Mouse (Mus musculus): ENCODE measurements around the gene Slc11a1. TPM values are rescaled to one million over a fixed set of nuclear protein-coding genes. Genes with fewer than 3 reads are reported as not detected.

Gene Slc11a1
- total RNA-seq, 2 experiments from 2014 or later: 2.5 to 3.2 TPM

DNA sequence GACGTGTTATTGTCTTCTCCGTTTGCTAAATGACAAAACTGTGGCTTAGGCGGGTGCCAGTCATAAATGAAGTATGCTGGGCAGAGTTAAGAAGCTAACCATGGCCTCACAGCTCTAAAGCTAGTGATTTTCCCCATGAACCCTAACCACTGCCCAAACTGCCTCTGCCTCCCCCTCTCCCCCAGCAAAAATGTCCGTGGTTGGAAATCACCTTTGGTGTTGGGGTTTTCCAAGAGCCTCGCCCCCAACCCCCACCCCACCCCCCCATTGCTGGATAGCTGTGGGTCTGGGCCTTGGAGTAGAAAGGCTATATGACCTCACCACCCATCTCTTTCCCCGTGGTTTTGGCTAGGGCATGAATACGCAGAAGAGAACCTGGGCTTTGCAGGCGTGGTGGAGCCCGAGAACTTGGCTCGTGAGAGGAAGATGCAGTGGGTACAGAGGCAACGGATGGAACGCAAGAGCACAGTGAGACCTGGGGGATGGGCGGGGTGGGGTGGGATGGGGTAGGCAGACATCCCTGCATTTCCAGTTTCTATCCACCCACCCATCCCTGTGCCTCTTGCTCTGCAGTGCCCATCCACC is 23.7 kb upstream of the Slc11a1 start:
- intact Hi-C loops (cut with DNase I): no loop called here
- DNase-seq (ENCODE audit: low spot score): no peak

DNA sequence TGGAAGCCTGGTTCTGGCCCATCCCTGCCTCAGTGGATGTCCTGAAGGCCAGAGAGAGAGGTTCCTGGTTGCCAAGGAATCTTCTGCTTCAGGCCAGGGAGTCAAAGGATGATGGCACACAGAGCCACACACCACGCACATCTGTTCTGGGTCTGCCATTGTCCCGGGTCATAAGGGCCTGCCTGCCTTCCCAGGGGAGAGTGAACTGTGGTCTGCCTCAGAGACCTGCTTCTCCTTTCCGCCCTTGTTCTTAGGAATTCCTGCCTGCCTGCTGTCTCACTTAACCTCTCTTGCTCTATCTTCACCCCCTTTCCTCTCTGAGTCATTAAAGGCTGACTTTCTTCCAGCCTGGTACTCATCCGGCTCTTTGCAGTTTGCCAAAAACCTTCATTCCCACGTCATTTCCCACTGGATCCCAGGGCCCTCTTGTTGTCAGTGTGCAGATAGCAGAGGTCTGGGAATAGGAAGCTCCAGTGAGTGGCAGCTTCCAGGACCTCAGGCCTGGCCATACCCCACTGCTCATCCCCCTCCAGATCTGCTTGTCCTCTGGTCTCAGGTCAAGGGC is 22.4 kb upstream of the Slc11a1 start:
- intact Hi-C loops (cut with DNase I): no loop called here
- DNase-seq (ENCODE audit: low spot score): no peak

DNA sequence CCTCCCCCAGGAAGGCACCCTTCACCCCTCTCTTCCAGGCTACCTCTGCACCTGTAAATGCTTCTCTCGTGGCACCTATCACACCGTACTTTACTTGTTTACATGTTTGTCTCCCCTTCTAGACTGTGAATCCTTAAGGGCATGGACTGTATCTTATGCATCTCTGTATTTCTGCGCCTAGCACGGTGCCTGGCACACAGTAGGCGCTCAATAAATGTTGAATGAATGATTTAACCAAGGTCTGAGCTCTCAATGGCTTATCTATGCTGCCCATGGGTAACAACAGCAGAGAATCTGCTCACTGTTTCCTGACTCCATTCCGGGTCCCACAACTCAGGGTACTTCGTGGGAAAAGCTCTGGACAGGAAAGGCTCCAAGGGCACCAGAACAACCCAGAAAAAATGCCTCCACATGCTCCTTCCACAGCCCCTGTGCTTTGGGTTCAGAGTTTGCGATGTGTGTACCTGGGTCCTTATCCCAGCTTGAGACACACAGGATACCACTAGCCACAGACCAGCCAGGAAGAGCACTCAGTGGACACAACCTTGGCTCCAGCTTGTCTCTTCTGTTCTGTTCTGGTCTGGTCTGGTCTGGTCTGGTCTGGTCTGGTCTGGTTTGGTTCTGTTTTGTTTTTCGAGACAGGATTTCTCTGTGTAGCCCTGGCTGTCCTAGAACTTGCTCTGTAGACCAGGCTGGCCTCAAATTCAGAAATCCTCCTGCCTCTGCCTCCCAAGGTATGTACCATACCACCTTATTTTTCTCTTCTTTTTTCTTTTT is 21.4 kb upstream of the Slc11a1 start:
- intact Hi-C loops (cut with DNase I): no loop called here
- no peak for DNase-seq (ENCODE audit: low spot score)

DNA sequence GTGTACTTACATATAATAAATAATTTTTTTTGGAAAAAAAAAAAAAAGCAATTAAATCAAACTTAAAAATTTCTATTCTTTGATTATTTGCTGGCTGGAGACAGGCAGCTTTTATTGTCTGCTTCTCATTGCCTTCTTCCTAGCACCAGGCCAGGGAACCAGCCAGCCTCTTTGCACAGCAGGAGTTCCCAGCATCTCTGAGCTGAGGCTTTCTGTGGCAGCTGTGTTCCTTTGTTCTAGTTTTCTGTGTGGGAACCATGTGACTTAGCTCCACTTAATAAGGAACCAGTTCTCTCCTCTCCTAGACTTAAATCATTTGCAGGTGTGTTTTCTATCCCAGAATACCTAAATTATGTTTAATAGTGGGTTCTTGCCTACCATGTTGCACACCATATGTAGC is 17.5 kb upstream of the Slc11a1 start:
- DNase-seq (ENCODE audit: low spot score): no peak
- intact Hi-C loops (cut with DNase I): no loop called here

DNA sequence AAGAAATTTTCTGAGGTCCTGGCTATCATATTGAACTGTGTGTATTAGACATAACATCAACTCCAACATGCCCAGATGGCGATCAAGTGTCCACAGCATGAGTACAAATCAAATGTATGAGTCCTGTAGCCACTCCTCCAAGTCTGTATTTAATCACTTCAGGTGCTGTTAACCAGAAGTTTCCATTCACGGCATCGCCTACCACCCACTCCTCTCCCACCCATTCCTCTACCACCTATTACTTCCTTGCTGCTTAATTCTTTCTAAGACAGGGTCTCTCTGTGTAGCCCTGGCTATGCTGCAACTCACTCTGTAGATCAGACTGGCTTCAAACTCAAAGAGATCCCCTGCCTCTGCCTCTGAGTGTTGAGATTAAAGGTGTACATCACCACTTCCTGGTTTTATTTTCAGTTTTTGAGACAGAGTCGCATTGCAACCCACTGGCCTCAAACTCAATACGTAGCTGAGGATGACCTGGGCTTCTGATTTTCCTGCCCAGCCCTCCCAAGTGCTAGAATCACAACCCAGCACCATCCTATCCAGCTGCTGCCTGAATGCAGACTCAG is 15.0 kb upstream of the Slc11a1 start:
- no peak for DNase-seq (ENCODE audit: low spot score)
- intact Hi-C loops (cut with DNase I): no loop called here

DNA sequence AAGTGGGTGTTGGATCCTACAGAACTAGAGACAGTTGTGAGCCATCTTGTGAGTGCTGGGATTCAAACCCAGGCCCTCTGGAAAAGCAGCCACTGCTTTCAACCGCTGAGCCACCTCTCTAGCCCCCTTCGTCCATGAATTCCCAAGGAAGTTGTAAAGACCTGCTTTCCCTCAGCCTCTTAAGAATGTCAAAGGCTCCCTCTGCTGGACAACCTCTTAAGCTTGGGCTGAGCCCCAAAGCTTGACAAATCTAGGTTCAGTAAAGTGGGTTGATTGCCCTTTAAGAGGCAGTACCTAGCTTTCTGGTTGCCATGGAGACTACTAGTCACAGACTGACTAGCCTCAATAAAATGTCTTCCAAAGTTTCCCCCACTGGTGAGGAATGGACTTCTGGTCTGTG is 13.2 kb upstream of the Slc11a1 start, which contains the start of gene Catip:
Gene Catip (plus strand): TSS at position 297 of the 400 bp plus-strand sequence.
- peak; percentile 58 for DNase-seq (ENCODE audit: low spot score)
- intact Hi-C loops (cut with DNase I): loop anchor here (1.0 to 2.0 kb wide), 3 partner anchors 23 to 157 kb away; no protein-coding TSS in a partner anchor

DNA sequence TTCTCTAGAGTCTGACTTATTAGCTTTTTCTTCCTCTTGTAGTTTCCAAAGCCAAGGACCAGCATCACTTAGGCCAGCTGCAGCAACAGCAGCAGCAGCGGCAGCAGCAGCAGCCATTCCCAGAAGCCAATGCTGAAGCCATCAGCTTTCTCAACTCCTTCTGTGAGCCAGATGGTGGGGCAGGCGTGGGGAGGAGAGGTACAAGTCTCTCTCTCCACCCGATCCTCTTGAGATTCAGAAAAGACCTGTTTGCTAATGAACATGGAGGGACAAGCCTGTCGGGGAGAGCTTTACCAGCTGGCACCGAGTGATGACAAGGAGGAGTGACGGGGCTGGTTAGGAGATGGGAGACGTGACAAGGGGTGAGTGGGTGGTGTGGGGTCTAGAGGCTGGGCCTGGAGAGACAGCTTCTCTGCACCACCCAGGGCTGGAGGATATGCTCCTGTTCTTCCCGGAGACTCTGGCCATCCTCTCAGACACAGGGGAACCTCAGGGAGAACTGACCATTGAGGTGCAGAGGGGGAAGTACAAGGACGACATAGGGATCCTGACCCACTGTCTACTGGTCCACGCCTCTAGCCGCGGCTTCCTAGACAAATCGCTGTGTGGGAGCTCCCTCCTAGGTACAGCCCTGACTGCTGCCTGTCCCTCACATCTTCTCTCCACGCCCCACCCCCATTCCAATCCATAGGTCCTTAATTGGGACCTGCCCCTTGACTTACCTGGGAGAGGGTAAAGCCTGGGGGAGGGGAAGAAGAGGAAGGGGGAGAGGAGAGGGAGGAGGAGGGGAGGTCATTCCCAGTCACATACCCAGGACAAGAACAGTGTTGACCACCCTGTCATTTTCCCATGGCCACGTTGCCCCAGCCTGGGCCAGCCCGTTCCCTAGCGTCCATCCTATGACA is 12.4 kb upstream of the Slc11a1 start:
- intact Hi-C loops (cut with DNase I): loop anchor here (1.0 to 2.0 kb wide), 4 partner anchors 22 to 158 kb away; no protein-coding TSS in a partner anchor
- DNase-seq (ENCODE audit: low spot score): no peak

DNA sequence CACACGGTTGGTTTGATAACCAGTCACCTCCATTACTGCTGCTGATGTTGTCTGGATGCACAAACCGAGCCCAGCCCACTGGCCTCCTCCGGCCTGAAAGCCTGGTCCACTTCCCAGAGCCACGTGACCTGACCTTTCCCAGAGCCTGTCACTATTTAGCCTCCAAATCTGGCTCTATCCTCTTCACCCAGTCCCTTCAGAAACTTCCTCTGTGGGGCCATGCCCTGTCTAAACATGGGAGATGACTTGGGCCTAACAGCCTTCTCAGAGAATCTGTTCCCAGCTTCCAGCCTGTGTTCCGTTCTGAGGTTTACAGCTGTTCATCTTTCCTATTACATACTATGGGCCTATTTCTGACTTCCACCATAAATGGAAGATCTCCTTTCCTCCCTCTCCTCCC is 11.6 kb upstream of the Slc11a1 start:
- intact Hi-C loops (cut with DNase I): loop anchor here (1.0 to 2.0 kb wide), 3 partner anchors 21 to 159 kb away; no protein-coding TSS in a partner anchor
- DNase-seq (ENCODE audit: low spot score): no peak

DNA sequence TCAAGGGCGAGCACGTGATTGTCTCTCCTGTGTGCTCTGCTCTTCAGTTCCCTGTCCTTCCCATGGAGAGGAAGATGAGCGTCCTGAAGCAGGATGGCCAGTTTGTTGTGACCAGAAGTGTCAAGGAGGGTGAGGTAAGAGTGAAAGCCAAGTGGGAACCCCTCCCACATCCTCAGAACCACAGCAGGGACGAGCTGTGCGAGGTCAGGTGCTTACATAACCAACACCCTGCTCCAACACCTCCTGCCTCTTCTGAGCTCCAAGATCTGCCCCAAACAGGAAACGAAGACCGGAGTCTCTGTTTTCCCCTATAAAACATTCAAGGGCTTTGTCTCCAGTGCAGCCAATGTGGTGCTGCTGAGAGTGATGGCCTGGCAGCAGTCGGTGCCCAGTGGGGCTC is 10.7 kb upstream of the Slc11a1 start:
- no peak for DNase-seq (ENCODE audit: low spot score)
- intact Hi-C loops (cut with DNase I): no loop called here

DNA sequence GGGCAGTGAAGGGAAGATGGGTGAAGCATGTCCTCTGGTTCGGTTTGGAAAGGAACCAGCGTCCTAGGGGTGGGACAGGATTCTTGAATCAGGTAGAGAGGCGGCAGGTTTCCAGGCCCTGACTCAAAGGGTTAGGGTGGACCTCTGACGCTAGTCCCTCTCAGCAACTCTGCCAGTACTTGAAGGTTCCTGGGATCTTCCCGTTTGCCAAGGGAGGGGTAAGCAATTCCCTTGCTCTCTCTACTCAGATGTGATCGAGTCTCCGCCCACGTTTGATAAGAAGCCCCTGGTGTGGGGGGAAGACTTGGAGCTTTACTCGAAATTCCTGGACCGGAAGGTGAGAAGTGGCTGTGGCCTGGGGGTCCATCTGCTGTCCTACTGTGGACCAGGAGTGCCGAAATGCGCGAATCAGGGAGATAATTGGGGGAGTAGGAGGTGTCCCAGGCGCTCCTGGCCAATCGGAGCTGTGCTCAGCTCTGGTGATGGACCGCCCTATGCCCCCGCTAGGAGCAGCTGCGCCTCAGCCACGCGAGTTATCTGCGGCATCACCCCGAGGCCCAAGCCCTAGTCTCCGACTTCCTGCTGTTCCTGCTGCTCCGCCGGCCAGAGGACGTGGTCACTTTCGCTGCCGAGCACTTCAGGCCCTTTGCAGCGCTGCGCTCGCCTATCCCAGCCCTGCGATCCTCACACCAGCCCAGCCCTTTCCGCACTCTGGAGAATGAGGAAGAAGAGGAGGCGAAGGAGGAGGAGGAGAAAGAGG is 6.9 kb upstream of the Slc11a1 start:
- peak; percentile 68 for DNase-seq (ENCODE audit: low spot score)
- intact Hi-C loops (cut with DNase I): no loop called here

DNA sequence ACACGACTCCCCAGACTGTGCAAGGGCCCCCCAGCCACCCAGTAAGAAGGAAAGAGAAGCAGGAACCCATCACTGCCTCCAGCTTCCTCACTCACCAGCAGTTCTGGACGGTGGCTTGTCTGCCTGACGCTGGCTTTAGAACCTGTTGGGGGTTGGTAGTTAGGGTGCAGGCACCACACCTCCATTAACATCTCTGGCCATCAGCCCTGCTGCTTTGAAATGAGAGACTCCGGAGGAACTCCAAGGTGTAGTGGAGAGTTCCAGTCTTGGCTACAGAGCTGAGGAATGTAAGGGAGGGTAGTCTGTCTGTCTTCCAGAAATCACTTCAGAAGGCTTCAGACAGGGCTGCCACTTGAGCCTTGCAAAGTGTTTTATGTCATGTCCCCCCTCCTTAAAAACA is 5.0 kb upstream of the Slc11a1 start:
- intact Hi-C loops (cut with DNase I): no loop called here
- no peak for DNase-seq (ENCODE audit: low spot score)

DNA sequence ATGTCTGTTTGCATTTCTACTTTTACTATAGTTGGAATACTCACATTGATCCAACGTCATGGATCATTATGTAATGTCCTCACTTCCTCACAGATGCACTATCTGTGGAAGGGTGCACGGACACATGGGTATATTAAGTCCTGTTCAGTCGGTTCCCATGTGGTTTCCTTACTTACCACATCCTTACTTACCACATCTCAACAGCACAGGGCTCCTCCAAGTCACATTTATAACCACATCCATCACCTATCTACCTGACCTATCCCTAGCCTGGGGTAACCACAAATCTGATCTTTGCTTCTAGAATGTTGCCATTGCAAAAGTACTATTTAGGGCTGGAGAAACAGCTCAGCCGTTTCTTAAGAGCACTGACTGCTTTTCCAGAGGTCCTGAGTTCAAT is 1.6 kb upstream of the Slc11a1 start:
- DNase-seq (ENCODE audit: low spot score): no peak
- intact Hi-C loops (cut with DNase I): no loop called here

DNA sequence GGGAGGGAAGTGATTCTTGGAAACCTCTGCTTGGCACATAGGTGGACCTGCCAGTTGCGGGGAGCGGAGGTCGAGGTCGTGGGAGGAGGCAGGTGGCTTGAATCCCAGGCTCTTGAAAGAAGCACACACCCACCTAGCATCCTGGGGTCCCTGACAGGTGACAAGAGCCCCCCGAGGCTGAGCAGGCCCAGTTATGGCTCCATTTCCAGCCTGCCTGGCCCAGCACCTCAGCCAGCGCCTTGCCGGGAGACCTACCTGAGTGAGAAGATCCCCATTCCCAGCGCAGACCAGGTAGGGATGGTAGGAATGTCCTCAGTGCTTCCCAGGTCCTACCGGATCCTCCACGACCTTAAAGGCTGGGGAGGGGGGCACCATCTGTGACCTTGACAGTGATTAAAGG is 566 bp downstream of the Slc11a1 start:
- intact Hi-C loops (cut with DNase I): no loop called here

DNA sequence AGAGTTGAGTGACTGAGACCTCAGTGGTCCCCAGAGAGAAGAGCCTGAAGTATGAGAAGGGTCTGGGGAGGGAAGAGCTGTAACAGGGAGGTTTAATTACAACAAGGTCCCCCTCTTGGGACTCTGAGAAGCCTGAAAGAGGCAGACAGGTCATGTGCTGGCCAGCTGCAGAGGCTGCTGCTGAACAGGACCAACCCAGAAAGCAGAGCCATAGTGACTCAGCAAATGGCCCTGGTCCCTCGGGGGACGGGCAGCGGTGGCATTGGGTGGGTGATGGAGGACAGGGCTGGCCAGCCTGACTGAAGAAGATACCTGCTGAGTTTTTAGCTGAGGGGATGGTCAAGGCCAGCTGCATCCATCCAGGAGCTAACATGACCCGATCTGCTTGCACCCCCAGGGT is 1.4 kb downstream of the Slc11a1 start:
- intact Hi-C loops (cut with DNase I): no loop called here
- DNase-seq (ENCODE audit: low spot score): no peak

More for the DNA sequence above, 566 bp downstream of the Slc11a1 start:
- DNase-seq (ENCODE audit: low spot score): no peak

DNA sequence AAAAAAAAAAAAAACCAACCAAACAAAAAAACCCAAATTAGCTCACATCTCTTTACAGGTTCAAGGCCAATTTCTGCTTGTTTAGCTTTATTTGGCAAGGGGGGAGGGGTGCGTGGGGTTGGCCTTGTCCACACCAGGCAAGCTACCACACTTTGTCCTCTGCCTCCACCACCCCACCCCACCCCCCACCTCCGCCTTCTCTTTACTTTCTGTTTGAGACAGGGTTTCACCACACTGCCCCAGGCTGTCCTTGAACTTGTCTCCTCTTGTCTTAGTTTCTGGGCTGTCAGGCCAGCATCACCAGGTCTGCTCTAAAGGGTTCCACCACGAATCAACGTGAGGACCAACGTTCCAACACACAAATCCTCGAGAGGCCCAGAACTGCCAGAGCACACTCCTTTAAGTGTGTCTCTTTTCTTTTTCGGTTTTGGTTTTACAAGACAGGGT is 4.1 kb downstream of the Slc11a1 start:
- intact Hi-C loops (cut with DNase I): no loop called here
- DNase-seq (ENCODE audit: low spot score): no peak

DNA sequence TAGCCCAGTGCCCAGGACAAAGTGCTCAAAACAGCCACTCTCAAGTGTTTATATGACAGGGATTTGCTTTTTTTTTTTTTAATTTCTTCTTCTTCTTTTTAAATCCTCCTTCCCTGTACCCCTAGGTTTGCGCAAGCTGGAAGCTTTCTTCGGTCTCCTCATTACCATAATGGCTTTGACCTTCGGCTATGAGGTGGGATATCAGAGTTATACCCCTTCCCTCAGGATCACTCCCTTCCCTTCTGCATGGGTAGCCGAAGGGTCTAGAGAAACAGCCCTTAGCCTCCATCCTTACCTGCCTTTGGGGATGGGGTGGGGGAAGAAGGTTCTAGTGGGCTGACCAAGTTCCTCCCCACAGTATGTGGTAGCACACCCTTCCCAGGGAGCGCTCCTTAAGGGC is 5.5 kb downstream of the Slc11a1 start:
- DNase-seq (ENCODE audit: low spot score): no peak
- intact Hi-C loops (cut with DNase I): no loop called here

DNA sequence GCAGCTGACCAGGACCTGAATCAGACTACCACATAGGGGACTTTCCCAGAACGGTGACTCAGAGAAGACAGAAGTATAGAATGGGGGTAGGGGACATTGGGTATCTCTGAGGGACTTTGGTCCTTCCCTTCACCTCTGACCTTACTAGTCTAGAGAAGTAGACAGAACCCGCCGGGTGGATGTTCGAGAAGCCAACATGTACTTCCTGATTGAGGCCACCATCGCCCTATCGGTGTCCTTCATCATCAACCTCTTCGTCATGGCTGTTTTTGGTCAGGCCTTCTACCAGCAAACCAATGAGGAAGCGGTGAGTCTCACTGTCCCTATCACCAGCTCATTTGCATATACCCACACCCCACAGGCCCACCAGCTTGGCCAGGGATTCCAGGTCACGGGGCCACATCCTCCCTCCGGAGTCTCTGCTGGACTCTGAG is 6.6 kb downstream of the Slc11a1 start:
- intact Hi-C loops (cut with DNase I): no loop called here
- DNase-seq (ENCODE audit: low spot score): no peak

DNA sequence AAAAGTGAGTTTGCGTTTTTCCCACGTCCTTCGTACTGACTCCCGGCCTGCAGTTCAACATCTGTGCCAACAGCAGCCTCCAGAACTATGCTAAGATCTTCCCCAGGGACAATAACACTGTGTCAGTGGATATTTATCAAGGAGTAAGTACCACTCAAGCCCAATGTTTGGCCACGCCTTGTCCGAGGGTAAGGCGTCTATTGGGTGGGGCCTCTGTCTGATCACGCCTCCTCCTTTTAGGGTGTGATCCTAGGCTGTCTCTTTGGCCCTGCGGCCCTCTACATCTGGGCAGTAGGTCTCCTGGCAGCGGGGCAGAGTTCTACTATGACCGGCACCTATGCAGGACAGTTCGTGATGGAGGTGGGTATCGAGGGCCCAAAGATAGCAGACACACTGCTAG is 8.4 kb downstream of the Slc11a1 start:
- DNase-seq (ENCODE audit: low spot score): no peak
- intact Hi-C loops (cut with DNase I): no loop called here

DNA sequence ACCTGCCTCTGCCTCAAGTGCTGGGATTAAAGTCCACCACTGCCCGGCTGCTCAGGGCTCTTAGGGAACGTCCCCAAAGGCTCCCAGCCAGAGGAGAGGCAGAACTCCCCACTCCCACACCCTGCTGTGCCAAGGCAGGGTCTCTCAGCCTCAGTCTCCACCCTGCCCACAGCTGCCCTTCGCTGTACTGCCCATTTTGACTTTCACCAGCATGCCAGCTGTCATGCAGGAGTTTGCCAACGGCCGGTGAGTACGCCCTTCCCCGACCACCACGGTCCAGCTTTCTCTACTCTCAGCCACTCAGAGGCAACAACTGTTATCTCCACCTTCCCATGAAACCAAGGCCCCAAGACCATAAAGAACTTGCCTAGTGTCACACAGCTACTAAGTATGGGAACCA is 9.5 kb downstream of the Slc11a1 start:
- intact Hi-C loops (cut with DNase I): loop anchor here (2.0 kb wide), 2 partner anchors 22 to 180 kb away; partner anchors contain the start of gene Catip
- no peak for DNase-seq (ENCODE audit: low spot score)

Measured in heart, postnatal 25 days (tissue).